Mouse (Mus musculus) cortical plate, adult 2 months (tissue): ENCODE measurements around the gene Glo1.

Experiments
- CTCF ChIP-seq: fragments of 200-500 bp; IDR thresholded peaks from 2 replicates; pipeline ENCODE4 v1.5.1; 2011; ENCODE audit warnings: mild to moderate bottlenecking, control low read depth, low read length; ENCODE audit not compliant: insufficient read depth; ENCODE audit errors: extremely low read depth
- POLR2A ChIP-seq: fragments of 200-500 bp; IDR thresholded peaks from 2 replicates; pipeline ENCODE4 v1.6.1; 2011; ENCODE audit warnings: mild to moderate bottlenecking, low read length, control low read depth; ENCODE audit not compliant: insufficient read depth; ENCODE audit errors: extremely low read depth

DNA sequence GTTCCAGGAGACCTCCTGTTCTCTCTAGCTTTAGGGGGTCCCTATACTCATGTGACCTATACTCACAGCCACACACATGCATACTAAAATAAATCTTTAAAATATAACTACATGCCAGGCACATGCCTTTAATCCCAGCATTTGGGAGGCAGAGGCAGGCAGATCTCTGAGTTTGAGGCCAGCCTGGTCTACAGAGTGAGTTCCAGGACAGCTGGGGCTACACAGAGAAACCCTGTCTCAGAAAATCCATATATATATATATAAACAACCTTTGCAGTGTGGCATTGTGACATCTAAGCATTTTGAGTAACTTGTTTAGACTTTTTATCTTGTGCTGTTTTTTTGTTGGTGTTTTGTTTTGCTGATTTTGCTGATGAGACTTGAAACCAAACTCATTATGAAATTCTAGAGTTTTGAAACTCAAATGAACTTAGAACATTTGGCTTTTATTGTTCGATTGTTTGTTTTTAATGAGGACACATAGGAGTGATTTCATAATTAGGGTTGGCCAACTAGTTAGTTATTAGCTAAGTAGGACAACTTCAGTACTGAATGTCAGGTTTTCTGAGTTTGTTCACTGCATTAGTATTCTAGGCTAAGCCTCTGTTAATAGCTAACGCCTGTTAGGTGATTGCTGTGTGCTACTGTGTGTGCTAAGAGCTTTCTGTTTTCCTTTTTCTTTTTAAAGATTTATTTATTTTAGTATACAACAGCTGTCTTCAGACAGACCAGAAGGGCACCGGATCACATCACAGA is 8.4 kb downstream of the Glo1 start:
- TF ChIP-seq CTCF (no peak), POLR2A (no peak)
